Mouse (Mus musculus): Measurements from ENCODE around the gene Kif23. TPM values are rescaled to one million over a fixed set of nuclear protein-coding genes. Genes with fewer than 3 reads are reported as not detected.

Gene Kif23
- polyA plus RNA-seq, 1 experiment = not detected

DNA sequence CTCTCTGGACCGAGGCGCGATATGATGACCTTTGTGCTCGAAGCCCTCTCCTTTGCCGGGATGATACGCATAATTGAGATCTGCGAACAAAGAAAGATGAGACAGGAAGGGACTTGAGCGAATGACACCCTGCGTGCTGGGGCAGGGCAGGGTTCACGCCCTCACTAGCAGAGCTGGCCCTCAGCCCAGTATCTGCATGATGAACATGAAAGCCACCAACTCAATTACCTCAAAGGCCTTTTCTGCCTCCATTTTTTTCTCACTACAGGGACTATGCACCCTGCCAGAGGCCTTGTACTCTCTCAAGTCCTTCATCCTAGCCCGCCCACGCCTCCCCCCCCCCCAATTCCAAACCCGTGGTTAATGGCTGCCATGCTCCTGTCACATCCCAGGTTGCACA lies 61.6 kb downstream of the Kif23 start:
- no peak overlapping the region for H3K4me3 ChIP-seq (ENCODE audit: insufficient read depth, low read depth, low read length)
- TF ChIP-seq POLR2A (IDR thresholded peaks at IDR 0.05; ENCODE audit: insufficient read depth, low read depth, low read length) (no peak), CTCF (IDR thresholded peaks at IDR 0.05; ENCODE audit: insufficient read depth, low read depth, low read length) (no peak)
- WGBS = 58% methylated on average over 13 of the region's 13 CpGs
- H3K27ac ChIP-seq (ENCODE audit: insufficient read depth, low read depth, low read length) = no peak overlapping the region
- H3K4me1 ChIP-seq (ENCODE audit: control insufficient read depth, insufficient read depth, low read length) = peaks cover 22% of the 10 kb centered on the region

DNA sequence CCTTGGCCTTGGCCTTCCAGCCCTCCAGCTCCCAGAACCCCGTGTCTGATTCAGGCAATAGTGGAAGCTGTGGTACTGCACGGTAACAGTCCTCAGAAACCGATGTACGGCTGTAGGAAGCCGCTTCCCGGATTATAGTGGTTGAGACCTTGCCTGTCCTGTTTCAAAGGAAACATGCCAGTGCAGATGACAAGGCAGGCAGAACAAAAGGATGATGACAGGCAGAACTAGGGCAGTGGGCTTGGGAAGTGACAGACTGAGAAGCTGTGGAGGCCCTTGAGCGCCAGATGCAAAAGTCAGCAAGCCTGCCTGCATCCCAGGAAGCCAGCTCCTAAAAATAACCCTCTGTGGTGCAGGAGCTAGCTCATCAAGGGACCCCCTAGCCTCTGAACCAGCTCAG lies 62.2 kb downstream of the Kif23 start:
- TF ChIP-seq POLR2A (IDR thresholded peaks at IDR 0.05; ENCODE audit: insufficient read depth, low read depth, low read length) = no peak
- H3K27ac ChIP-seq (ENCODE audit: insufficient read depth, low read depth, low read length) = no peak overlapping the region
- WGBS = 65% methylated on average over 7 of the region's 7 CpGs
- H3K4me3 ChIP-seq (ENCODE audit: insufficient read depth, low read depth, low read length) = no peak overlapping the region
- peaks cover 22% of the 10 kb centered on the region for H3K4me1 ChIP-seq (ENCODE audit: control insufficient read depth, insufficient read depth, low read length)

DNA sequence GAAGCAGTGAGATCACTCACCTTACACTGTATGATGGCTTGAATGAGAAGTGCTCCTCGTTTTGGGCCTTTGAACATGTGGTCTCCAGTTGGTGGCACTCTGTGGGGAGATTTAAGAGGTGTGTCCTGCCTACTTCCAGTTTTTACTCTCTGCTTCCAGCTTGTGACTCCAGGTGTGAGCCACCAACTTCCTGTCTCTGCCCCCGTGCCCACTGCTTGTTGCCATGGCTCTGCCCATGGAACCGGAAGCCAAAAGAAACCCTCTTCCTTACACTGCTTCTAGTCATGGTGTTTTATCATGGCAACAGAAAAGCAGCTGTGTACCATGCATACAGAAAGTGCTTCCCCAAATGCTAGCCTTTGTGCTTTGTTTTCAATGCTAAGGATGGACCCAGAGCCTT lies 64.4 kb downstream of the Kif23 start:
- no peak for TF ChIP-seq POLR2A (IDR thresholded peaks at IDR 0.05; ENCODE audit: insufficient read depth, low read depth, low read length)
- TF ChIP-seq CTCF (IDR thresholded peaks at IDR 0.05; ENCODE audit: insufficient read depth, low read depth, low read length) = no peak
- Histone ChIP-seq H3K27ac (ENCODE audit: insufficient read depth, low read depth, low read length) (no peak overlapping the region), H3K4me3 (ENCODE audit: insufficient read depth, low read depth, low read length) (no peak overlapping the region), H3K4me1 (ENCODE audit: control insufficient read depth, insufficient read depth, low read length) (peaks cover 17% of the 10 kb centered on the region)
- WGBS = 85% methylated on average over 3 of the region's 3 CpGs

DNA sequence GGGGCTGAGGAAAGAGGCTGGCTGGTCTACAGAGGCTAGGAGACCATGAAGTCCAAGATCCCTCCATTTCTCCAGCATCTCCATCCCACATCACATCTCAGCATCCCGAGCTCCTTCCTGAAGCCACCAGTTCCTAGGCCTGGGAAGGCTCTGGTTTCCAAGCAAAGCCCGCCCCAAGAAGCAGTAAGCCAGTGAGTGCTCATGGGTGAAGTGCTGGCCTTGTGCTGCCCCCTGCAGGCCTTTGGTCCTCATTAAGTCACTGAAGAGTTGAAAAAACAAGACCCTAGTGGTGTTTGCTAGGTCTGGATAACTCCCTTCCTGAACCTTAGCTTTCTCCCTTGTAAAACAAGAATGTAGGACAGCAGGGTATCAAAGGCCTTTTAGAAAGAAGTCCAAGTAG lies 67.7 kb downstream of the Kif23 start:
- no peak overlapping the region for H3K27ac ChIP-seq (ENCODE audit: insufficient read depth, low read depth, low read length)
- WGBS = 64% methylated on average over 2 of the region's 2 CpGs

DNA sequence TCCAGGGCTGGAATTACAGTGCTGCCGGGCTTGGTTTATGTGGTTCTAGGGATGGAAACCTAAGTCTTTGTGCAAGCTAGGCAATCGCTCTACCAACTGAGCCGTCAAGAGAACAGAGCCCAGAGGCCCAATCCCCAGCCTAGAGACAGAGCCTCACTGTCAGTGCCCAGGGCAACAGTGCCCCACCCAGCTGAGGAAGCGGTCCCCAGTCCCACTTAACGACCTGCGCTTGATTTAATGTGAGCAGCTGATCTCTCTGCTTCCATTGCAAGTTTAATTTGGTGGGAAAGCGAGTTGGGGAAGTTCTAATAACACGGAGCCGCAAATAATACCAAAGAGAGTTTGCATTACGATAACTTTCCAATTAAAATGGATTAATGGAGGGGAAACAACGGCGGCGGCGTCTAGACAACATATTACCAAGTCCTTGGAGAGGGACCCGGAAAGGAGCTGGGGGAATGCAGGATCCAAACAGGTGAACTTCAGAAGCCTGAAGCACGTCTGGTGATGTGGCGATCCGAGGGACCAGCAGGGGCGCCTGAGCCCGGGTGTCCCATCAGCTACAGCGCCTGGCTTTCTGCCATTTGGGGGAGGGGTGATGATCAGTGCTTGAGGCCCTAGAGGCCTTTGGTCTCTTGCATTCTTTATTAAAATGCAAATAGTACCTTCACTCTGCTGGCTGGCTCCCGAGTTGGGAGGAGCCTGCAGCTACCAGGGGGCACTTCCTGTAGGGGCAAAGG lies 69.0 kb downstream of the Kif23 start:
- H3K27ac ChIP-seq (ENCODE audit: insufficient read depth, low read depth, low read length) = no peak overlapping the region
- H3K4me1 ChIP-seq (ENCODE audit: control insufficient read depth, insufficient read depth, low read length) = peaks cover 17% of the 10 kb centered on the region
- H3K4me3 ChIP-seq (ENCODE audit: insufficient read depth, low read depth, low read length) = no peak overlapping the region
- TF ChIP-seq POLR2A (IDR thresholded peaks at IDR 0.05; ENCODE audit: insufficient read depth, low read depth, low read length) = no peak
- no peak for TF ChIP-seq CTCF (IDR thresholded peaks at IDR 0.05; ENCODE audit: insufficient read depth, low read depth, low read length)
- WGBS = 67% methylated on average over 22 of the region's 22 CpGs

More for the DNA sequence above, 67.7 kb downstream of the Kif23 start:
- Histone ChIP-seq H3K4me1 (ENCODE audit: control insufficient read depth, insufficient read depth, low read length) (peaks cover 7% of the 10 kb centered on the region), H3K4me3 (ENCODE audit: insufficient read depth, low read depth, low read length) (no peak overlapping the region)
- TF ChIP-seq POLR2A (IDR thresholded peaks at IDR 0.05; ENCODE audit: insufficient read depth, low read depth, low read length) (no peak), CTCF (IDR thresholded peaks at IDR 0.05; ENCODE audit: insufficient read depth, low read depth, low read length) (peak; percentile 45; the same call in 1 of the 2 replicates)

DNA sequence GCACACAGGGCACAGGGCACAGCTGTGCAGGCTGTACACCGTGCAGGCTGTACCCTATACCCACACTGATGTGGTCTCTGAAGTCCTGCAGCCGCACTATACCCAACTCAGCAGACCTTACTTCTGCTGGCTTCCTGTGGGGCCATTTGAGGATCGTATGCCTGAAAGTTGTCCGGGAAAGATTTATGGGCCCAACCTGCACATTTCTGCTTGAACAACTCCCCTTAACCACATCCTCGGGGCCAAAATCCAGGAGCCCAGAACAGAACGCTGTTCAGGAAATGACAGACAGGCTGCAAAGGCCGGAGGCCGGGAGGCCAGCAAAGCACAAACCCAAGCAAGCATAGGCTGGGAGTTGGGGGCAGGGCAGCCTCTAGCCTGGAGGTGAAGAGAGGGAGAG lies 73.2 kb downstream of the Kif23 start:
- TF ChIP-seq POLR2A (IDR thresholded peaks at IDR 0.05; ENCODE audit: insufficient read depth, low read depth, low read length) (no peak), CTCF (IDR thresholded peaks at IDR 0.05; ENCODE audit: insufficient read depth, low read depth, low read length) (no peak)
- H3K27ac ChIP-seq (ENCODE audit: insufficient read depth, low read depth, low read length) = no peak overlapping the region
- WGBS = 81% methylated on average over 8 of the region's 8 CpGs
- no peak overlapping the region for H3K4me3 ChIP-seq (ENCODE audit: insufficient read depth, low read depth, low read length)
- peaks cover 25% of the 10 kb centered on the region for H3K4me1 ChIP-seq (ENCODE audit: control insufficient read depth, insufficient read depth, low read length)

DNA sequence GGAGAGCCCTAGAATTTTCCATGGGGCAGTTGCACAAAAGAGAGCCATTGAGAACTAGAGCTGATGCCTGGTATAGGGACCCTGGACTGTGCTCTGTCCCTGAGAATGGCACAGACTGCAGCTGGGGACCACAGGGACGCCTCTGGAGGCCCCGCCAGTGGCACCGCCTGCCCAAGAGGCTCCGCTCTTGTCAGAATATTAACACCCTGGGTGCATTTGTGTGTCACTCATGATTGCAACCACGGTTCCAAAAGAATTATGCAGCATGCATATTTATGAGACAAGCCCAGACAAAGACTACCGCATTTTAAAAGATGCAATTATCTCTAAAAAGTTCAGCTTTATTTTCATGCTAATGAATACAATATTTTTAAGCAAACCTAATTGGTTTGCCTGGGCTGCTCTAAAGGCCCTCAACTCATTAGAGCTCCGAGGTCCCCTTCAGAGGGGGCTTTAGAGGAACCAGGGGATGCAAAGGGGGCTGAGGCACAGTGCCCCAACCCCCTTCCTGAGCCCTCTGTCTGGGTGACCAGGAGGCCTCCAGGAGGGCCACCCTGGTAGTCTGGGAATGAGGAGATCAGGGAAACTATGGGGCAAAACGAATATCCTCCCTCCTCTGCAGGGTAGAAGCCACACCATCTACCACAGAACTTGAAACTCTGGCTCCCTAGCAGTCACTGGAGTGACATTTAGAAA lies 74.2 kb downstream of the Kif23 start:
- Histone ChIP-seq H3K4me1 (ENCODE audit: control insufficient read depth, insufficient read depth, low read length) (peaks cover 31% of the 10 kb centered on the region), H3K27ac (ENCODE audit: insufficient read depth, low read depth, low read length) (peak overlapping the region; percentile 29; the same call in 1 of the 2 replicates), H3K4me3 (ENCODE audit: insufficient read depth, low read depth, low read length) (no peak overlapping the region)
- 59% methylated on average over 8 of the region's 8 CpGs for WGBS
- TF ChIP-seq POLR2A (IDR thresholded peaks at IDR 0.05; ENCODE audit: insufficient read depth, low read depth, low read length) (no peak), CTCF (IDR thresholded peaks at IDR 0.05; ENCODE audit: insufficient read depth, low read depth, low read length) (no peak)

DNA sequence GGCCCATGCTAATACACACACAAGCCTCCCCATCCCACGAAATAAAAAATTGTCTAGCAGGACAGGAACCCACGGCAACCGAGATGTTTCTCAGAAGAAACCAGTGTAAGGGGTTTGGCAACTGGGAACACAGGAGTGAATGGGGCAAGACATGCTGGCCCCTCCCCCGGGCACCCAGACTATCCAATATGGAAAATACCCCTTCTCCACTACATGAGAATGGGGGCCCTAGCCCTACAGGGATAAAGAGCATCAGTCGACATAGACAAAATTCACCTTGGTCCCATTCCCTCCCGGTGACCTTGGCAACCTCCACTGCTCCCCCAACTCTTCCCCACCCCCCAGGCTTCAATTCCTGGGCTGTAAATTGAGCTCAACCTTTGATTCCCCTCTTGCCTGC lies 74.7 kb downstream of the Kif23 start:
- H3K4me3 ChIP-seq (ENCODE audit: insufficient read depth, low read depth, low read length) = no peak overlapping the region
- no peak for TF ChIP-seq POLR2A (IDR thresholded peaks at IDR 0.05; ENCODE audit: insufficient read depth, low read depth, low read length)
- TF ChIP-seq CTCF (IDR thresholded peaks at IDR 0.05; ENCODE audit: insufficient read depth, low read depth, low read length) = no peak
- peaks cover 34% of the 10 kb centered on the region for H3K4me1 ChIP-seq (ENCODE audit: control insufficient read depth, insufficient read depth, low read length)
- H3K27ac ChIP-seq (ENCODE audit: insufficient read depth, low read depth, low read length) = no peak overlapping the region
- WGBS = 62% methylated on average over 6 of the region's 6 CpGs

DNA sequence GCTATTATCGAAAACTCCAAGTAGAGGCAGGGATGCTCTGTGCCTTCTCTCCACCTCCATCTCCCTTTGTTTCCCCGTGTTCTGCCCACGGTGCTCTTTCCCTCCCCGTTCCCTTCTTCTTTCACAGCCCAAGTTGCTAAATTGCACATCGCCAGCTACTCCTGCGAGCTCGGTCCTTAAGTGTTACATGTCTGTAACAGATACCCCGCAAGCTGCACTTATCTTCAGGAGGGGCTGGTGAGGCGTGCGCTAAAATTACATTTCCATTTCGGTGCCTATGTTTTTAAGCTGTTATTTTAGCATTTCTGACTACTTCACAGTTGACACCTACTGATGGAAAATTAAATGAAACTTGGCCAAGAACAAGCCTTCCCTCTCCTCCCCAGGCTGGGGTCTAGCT lies 78.9 kb downstream of the Kif23 start:
- Histone ChIP-seq H3K27ac (ENCODE audit: insufficient read depth, low read depth, low read length) (no peak overlapping the region), H3K4me3 (ENCODE audit: insufficient read depth, low read depth, low read length) (no peak overlapping the region), H3K4me1 (ENCODE audit: control insufficient read depth, insufficient read depth, low read length) (peaks cover 21% of the 10 kb centered on the region)
- TF ChIP-seq POLR2A (IDR thresholded peaks at IDR 0.05; ENCODE audit: insufficient read depth, low read depth, low read length) (no peak), CTCF (IDR thresholded peaks at IDR 0.05; ENCODE audit: insufficient read depth, low read depth, low read length) (no peak)
- WGBS = 26% methylated on average over 11 of the region's 11 CpGs

Other genes starting within 250 kb of the Kif23 start
- 1,116 TPM in 1 of 2 replicates, not detected in the other for gene Rplp1, start 32.2 kb downstream of the Kif23 start, polyA plus RNA-seq (2012; ENCODE audit: insufficient read depth, insufficient read length, low replicate concordance, missing spikeins)
- not detected in 2 replicates for gene Paqr5, start 80.1 kb upstream of the Kif23 start, polyA plus RNA-seq (2012; ENCODE audit: insufficient read depth, insufficient read length, low replicate concordance, missing spikeins)
- not detected in 2 replicates for gene Glce, start 175.9 kb upstream of the Kif23 start, polyA plus RNA-seq (2012; ENCODE audit: insufficient read depth, insufficient read length, low replicate concordance, missing spikeins)